Mouse (Mus musculus): ENCODE results near the gene Gorasp2. TPM values are rescaled to one million over a fixed set of nuclear protein-coding genes. Genes with fewer than 3 reads are reported as not detected.

The Gorasp2 gene
- polyA plus RNA-seq, 1 experiment from 2014 or later = 177 TPM

Other genes starting within 250 kb of the Gorasp2 start
- 9.3 TPM in 2 replicates for gene Sp5, start 186.7 kb upstream of the Gorasp2 start, polyA plus RNA-seq (2015; fragmentation: Nextera tagmentation; extraction: Ambion mirVana)
- 6.9 and 7.6 TPM in 2 replicates for gene Erich2, start 152.8 kb upstream of the Gorasp2 start, polyA plus RNA-seq (2015; fragmentation: Nextera tagmentation; extraction: Ambion mirVana)
- gene Gad1, start 108.5 kb upstream of the Gorasp2 start, polyA plus RNA-seq (2015; fragmentation: Nextera tagmentation; extraction: Ambion mirVana) = 0.09 and 0.38 TPM in 2 replicates
- 3.7 and 5.0 TPM in 2 replicates for gene Gm26558, start 532 bp downstream of the Gorasp2 start, polyA plus RNA-seq (2015; fragmentation: Nextera tagmentation; extraction: Ambion mirVana)
- gene Tlk1, start 164.2 kb downstream of the Gorasp2 start, polyA plus RNA-seq (2015; fragmentation: Nextera tagmentation; extraction: Ambion mirVana) = 29.5 and 33.2 TPM in 2 replicates

All from lung, embryonic 15.5 days (tissue).